Mouse (Mus musculus) ovary, adult 10 weeks (tissue): ENCODE data around the gene Plk1. TPM values are rescaled to one million over a fixed set of nuclear protein-coding genes. Genes with fewer than 3 reads are reported as not detected.

Source experiments
- polyA plus RNA-seq: library from polyadenylated mRNA; stranded (reverse); fragments of 350-450 nt; fragmentation: Illumina TruSeq; extraction: RNeasy Lipid Tissue Mini Kit (QIAGEN cat#74804); gene quantifications from one replicate; pipeline ENCODE4 v1.2.3, GENCODE M21; 2014

Plk1 gene
- 2.8 TPM for polyA plus RNA-seq

GRCm38 (mm10) chr7:122158915-122159902 is at the start of gene Plk1:
Gene Plk1, plus strand, starts transcription at chr7:122159439.

GRCm38 (mm10) chr7:122132497-122133337 is 26.5 kb upstream of the Plk1 start, which contains the start of the genes Palb2 and Dctn5:
Gene Palb2, minus strand, starts transcription at chr7:122132985.
Gene Dctn5, plus strand, starts transcription at chr7:122133041.

GRCm38 (mm10) chr7:122186043-122186442 is 26.8 kb downstream of the Plk1 start, which contains the start of gene Ern2:
Gene Ern2, minus strand, starts transcription at chr7:122186207.

GRCm38 (mm10) chr7:122219315-122219801 is 60.1 kb downstream of the Plk1 start, which contains the start of gene Chp2:
Gene Chp2, plus strand, starts transcription at chr7:122219496.

Other genes starting within 250 kb of the Plk1 start
- gene Cog7, start 177.7 kb upstream of the Plk1 start, polyA plus RNA-seq: 10.9 TPM
- 12.2 TPM for gene Gga2, start 138.2 kb upstream of the Plk1 start, polyA plus RNA-seq
- gene Ubfd1, start 92.3 kb upstream of the Plk1 start, polyA plus RNA-seq: 41.3 TPM
- gene Ears2, start 92.2 kb upstream of the Plk1 start, polyA plus RNA-seq: 3.0 TPM
- 433 TPM for gene Ndufab1, start 57.6 kb upstream of the Plk1 start, polyA plus RNA-seq
- 8.7 TPM for gene Palb2, start 26.5 kb upstream of the Plk1 start, polyA plus RNA-seq
- gene Dctn5, start 26.4 kb upstream of the Plk1 start, polyA plus RNA-seq: 94.8 TPM
- gene Ern2, start 26.8 kb downstream of the Plk1 start, polyA plus RNA-seq: not detected
- gene Chp2, start 60.1 kb downstream of the Plk1 start, polyA plus RNA-seq: 18.2 TPM
- 26.7 TPM for gene Prkcb, start 129.3 kb downstream of the Plk1 start, polyA plus RNA-seq